Mouse (Mus musculus) cerebellum, adult 2 months (tissue): ENCODE measurements around the gene Supt5.

ENCODE experiments used
- CTCF ChIP-seq: fragments of 200-500 bp; IDR thresholded peaks from 2 replicates; pipeline ENCODE4 v1.5.1; 2011; ENCODE audit warnings: low read depth, mild to moderate bottlenecking, control low read depth, low read length, moderate library complexity, borderline replicate concordance; ENCODE audit not compliant: insufficient read depth
- POLR2A ChIP-seq: fragments of 200-500 bp; IDR thresholded peaks from 2 replicates; pipeline ENCODE4 v1.6.1; 2011; ENCODE audit warnings: low read length, control low read depth, borderline replicate concordance; ENCODE audit not compliant: insufficient read depth

GRCm38 (mm10) chr7:28351676-28352191 is 13.2 kb upstream of the Supt5 start:
- TF ChIP-seq CTCF (no peak), POLR2A (no peak)
